Comparison of ENCODE assay signal across 8 mouse cellular contexts in genomic region chr12:99716038-99716610, GRCm38 (mm10).
A peak's percentile ranks its signal among the peaks of the same experiment; 100 is the strongest.
DNase-seq lines count a peak whose midpoint lies in the region; ATAC-seq and TF ChIP-seq lines count a peak whose summit lies in the region.

No protein-coding gene starts in this region.

- no peak overlapping the region for H3K27ac ChIP-seq in kidney, postnatal 0 days
- H3K27ac ChIP-seq in heart, embryonic 12.5 days (ENCODE audit: poor library complexity, severe bottlenecking): peak overlapping the region; percentile 57; the same call in 1 of the 2 replicates

- no peak overlapping the region for H3K4me3 ChIP-seq in kidney, postnatal 0 days (replicated peaks; ENCODE audit: low read depth, low read length)
- H3K4me3 ChIP-seq in heart, embryonic 12.5 days: no peak overlapping the region

- H3K27me3 ChIP-seq in kidney, postnatal 0 days (ENCODE audit: insufficient read depth, low read length): no peaks in the 10 kb centered on the region
- H3K27me3 ChIP-seq in heart, embryonic 12.5 days (replicated peaks): no peaks in the 10 kb centered on the region

- no peak overlapping the region for H3K9ac ChIP-seq in kidney, postnatal 0 days (ENCODE audit: low read depth, low read length)
- no peak overlapping the region for H3K9ac ChIP-seq in heart, embryonic 12.5 days

- TF ChIP-seq CTCF in kidney, postnatal 0 days (IDR thresholded peaks at IDR 0.05; ENCODE audit: low read depth): no peak

- ATAC-seq in kidney, postnatal 0 days (replicated peaks; ENCODE audit: low FRiP score, low read depth): no peak
- no peak for ATAC-seq in heart, embryonic 12.5 days (ENCODE audit: insufficient number of reproducible peaks, low FRiP score)

- no peaks in the 10 kb centered on the region for H3K4me1 ChIP-seq in kidney, postnatal 0 days (replicated peaks; ENCODE audit: insufficient read depth, low read length)
- H3K4me1 ChIP-seq in heart, embryonic 12.5 days (replicated peaks): peaks cover 32% of the 10 kb centered on the region

- H3K36me3 ChIP-seq in kidney, postnatal 0 days (ENCODE audit: insufficient read depth, low read length): no peaks in the 10 kb centered on the region
- no peaks in the 10 kb centered on the region for H3K36me3 ChIP-seq in heart, embryonic 12.5 days

- DNase-seq in kidney, postnatal 0 days (ENCODE audit: low spot score): peak; percentile 64
- DNase-seq in kidney, adult 8-10 months: no peak
- DNase-seq in cerebellum, adult 9-11 months: peak; percentile 33
- DNase-seq in mesoderm, embryonic 11.5 days (ENCODE audit: low read depth, low spot score): peak; percentile 45
- DNase-seq in thymus, postnatal 36 days: no peak
- no peak for DNase-seq in layer of hippocampus, postnatal 36 days
- DNase-seq in T-cell, adult 2 months (ENCODE audit: low spot score): no peak

- no peak overlapping the region for H3K4me2 ChIP-seq in kidney, postnatal 0 days (ENCODE audit: low read length)
- H3K4me2 ChIP-seq in heart, embryonic 12.5 days: no peak overlapping the region

- WGBS in kidney, postnatal 0 days: 30% methylated on average over 8 of the region's 8 CpGs
- 49% methylated on average over 8 of the region's 8 CpGs for WGBS in heart, embryonic 12.5 days

- no peaks in the 10 kb centered on the region for H3K9me3 ChIP-seq in kidney, postnatal 0 days (replicated peaks; ENCODE audit: low read length)
- H3K9me3 ChIP-seq in heart, embryonic 12.5 days (replicated peaks): no peaks in the 10 kb centered on the region

Comparison
In these comparisons a context has a peak if more than half of its experiments do, and no peak if none do; other contexts are left out.
1. DNase-seq: peak in kidney, postnatal 0 days (single experiment), cerebellum, adult 9-11 months (single experiment) and mesoderm, embryonic 11.5 days (single experiment); none in kidney, adult 8-10 months (0 of 2), thymus, postnatal 36 days (0 of 2), layer of hippocampus, postnatal 36 days (0 of 2) and T-cell, adult 2 months (single experiment).